Mouse (Mus musculus) liver, embryonic 15.5 days (tissue): ENCODE measurements at regions not wholly inside any gene's neighbourhood (a gene's known extent, or its start where the extent isn't known, plus 50 kb on each side); places are given as distances from the start of the nearest gene placed in this dataset.
"Not testable (repeated sequence)": the region's sequence is repeated elsewhere in the genome, so short reads cannot be mapped to it uniquely, and the experiment has no call there.

Experiments
- ATAC-seq: fragments of 200-750 bp; cut with Nextera tagmentation; 2 replicates; pipeline ENCODE4 v1.8.0; 2017; ENCODE audit warnings: moderate number of reproducible peaks, mild to moderate bottlenecking, moderate library complexity; ENCODE audit not compliant: insufficient read depth
- H3K27ac ChIP-seq: fragments of 300-500 bp; sonication (generic); replicated peaks from 2 replicates; pipeline ENCODE4 v1.5.1; 2015; ENCODE audit warnings: mild to moderate bottlenecking, inconsistent platforms
- H3K27me3 ChIP-seq: fragments of 300-500 bp; sonication (generic); 2 replicates; pipeline ENCODE4 v1.6.1; 2015; ENCODE audit warnings: mild to moderate bottlenecking, inconsistent platforms
- H3K36me3 ChIP-seq: fragments of 300-500 bp; sonication (generic); replicated peaks from 2 replicates; pipeline ENCODE4 v1.6.1; 2015; ENCODE audit warnings: moderate library complexity, mild to moderate bottlenecking, inconsistent platforms
- H3K4me1 ChIP-seq: fragments of 300-500 bp; sonication (generic); replicated peaks from 2 replicates; pipeline ENCODE4 v1.6.1; 2015; ENCODE audit warnings: inconsistent platforms
- H3K4me2 ChIP-seq: fragments of 300-500 bp; sonication (generic); 2 replicates; pipeline ENCODE4 v1.6.1; 2015; ENCODE audit warnings: moderate library complexity, mild to moderate bottlenecking, inconsistent platforms
- H3K4me3 ChIP-seq: fragments of 300-500 bp; sonication (generic); replicated peaks from 2 replicates; pipeline ENCODE4 v1.5.1; 2015; ENCODE audit warnings: mild to moderate bottlenecking, inconsistent platforms
- H3K9ac ChIP-seq: fragments of 300-500 bp; sonication (generic); 2 replicates; pipeline ENCODE4 v1.6.1; 2015; ENCODE audit warnings: moderate library complexity, mild to moderate bottlenecking, inconsistent platforms
- H3K9me3 ChIP-seq: fragments of 300-500 bp; sonication (generic); replicated peaks from 2 replicates; pipeline ENCODE4 v1.6.1; 2016; ENCODE audit warnings: inconsistent platforms
- WGBS: fragments of 180-500 bp; shearing (Covaris S2); methylation state at CpG from one replicate; pipeline ENCODE4 v1.1.7; 2015; ENCODE audit warnings: mixed read lengths; ENCODE audit not compliant: insufficient replicate concordance; 5-methylcytosine and 5-hydroxymethylcytosine counted together

GRCm38 (mm10) chr14:96697086-96697485 lies 178.2 kb upstream of the Klhl1 start:
- Histone ChIP-seq H3K4me2 (no peak overlapping the region), H3K4me1 (no peaks in the 10 kb centered on the region), H3K36me3 (no peaks in the 10 kb centered on the region), H3K27me3 (no peaks in the 10 kb centered on the region), H3K27ac (no peak overlapping the region), H3K9ac (no peak overlapping the region), H3K4me3 (no peak overlapping the region), H3K9me3 (no peaks in the 10 kb centered on the region)
- no peak for ATAC-seq

- no peaks in the 10 kb centered on the region for H3K36me3 ChIP-seq
- H3K9me3 ChIP-seq = no peaks in the 10 kb centered on the region
- no peak overlapping the region for H3K27ac ChIP-seq
- H3K4me2 ChIP-seq = no peak overlapping the region
- no peaks in the 10 kb centered on the region for H3K27me3 ChIP-seq
- H3K9ac ChIP-seq = no peak overlapping the region
- no peak overlapping the region for H3K4me3 ChIP-seq
- ATAC-seq = no peak
- no peaks in the 10 kb centered on the region for H3K4me1 ChIP-seq
- 29% methylated on average over 1 of the region's 1 CpGs for WGBS
These were observed 172.0 kb upstream of the Klhl1 start for GRCm38 (mm10) chr14:96690923-96691322.

- no peak overlapping the region for H3K4me2 ChIP-seq
- H3K36me3 ChIP-seq = no peaks in the 10 kb centered on the region
- H3K9me3 ChIP-seq = no peaks in the 10 kb centered on the region
- no peak overlapping the region for H3K27ac ChIP-seq
- H3K9ac ChIP-seq = no peak overlapping the region
- no peak overlapping the region for H3K4me3 ChIP-seq
- no peaks in the 10 kb centered on the region for H3K27me3 ChIP-seq
- no peaks in the 10 kb centered on the region for H3K4me1 ChIP-seq
- WGBS = 50% methylated on average over 5 of the region's 5 CpGs
- no peak for ATAC-seq
These were observed 165.0 kb upstream of the Klhl1 start for GRCm38 (mm10) chr14:96683943-96684342.

- Histone ChIP-seq H3K27ac (no peak overlapping the region), H3K27me3 (no peaks in the 10 kb centered on the region), H3K4me2 (no peak overlapping the region), H3K9ac (no peak overlapping the region), H3K9me3 (no peaks in the 10 kb centered on the region), H3K4me1 (no peaks in the 10 kb centered on the region), H3K4me3 (no peak overlapping the region), H3K36me3 (no peaks in the 10 kb centered on the region)
- no peak for ATAC-seq
- WGBS = 47% methylated on average over 3 of the region's 3 CpGs
These were observed 162.8 kb upstream of the Klhl1 start for GRCm38 (mm10) chr14:96681740-96682139.

GRCm38 (mm10) chr14:96676213-96676612 lies 157.3 kb upstream of the Klhl1 start:
- H3K4me2 ChIP-seq = no peak overlapping the region
- H3K9ac ChIP-seq = no peak overlapping the region
- WGBS = 56% methylated on average over 1 of the region's 1 CpGs
- no peaks in the 10 kb centered on the region for H3K27me3 ChIP-seq
- no peak overlapping the region for H3K4me3 ChIP-seq
- ATAC-seq = no peak
- no peaks in the 10 kb centered on the region for H3K9me3 ChIP-seq
- no peaks in the 10 kb centered on the region for H3K4me1 ChIP-seq
- H3K27ac ChIP-seq = no peak overlapping the region
- H3K36me3 ChIP-seq = no peaks in the 10 kb centered on the region

- H3K27me3 ChIP-seq = no peaks in the 10 kb centered on the region
- no peak overlapping the region for H3K27ac ChIP-seq
- WGBS = 55% methylated on average over 2 of the region's 2 CpGs
- ATAC-seq = no peak
- H3K4me1 ChIP-seq = no peaks in the 10 kb centered on the region
- H3K9me3 ChIP-seq = no peaks in the 10 kb centered on the region
- no peak overlapping the region for H3K4me3 ChIP-seq
- H3K9ac ChIP-seq = no peak overlapping the region
- no peak overlapping the region for H3K4me2 ChIP-seq
- H3K36me3 ChIP-seq = no peaks in the 10 kb centered on the region
These were observed 149.7 kb upstream of the Klhl1 start for GRCm38 (mm10) chr14:96668635-96669034.

- H3K4me1 ChIP-seq = no peaks in the 10 kb centered on the region
- H3K36me3 ChIP-seq = no peaks in the 10 kb centered on the region
- H3K4me3 ChIP-seq = no peak overlapping the region
- H3K9me3 ChIP-seq = no peaks in the 10 kb centered on the region
- ATAC-seq = no peak
- no peaks in the 10 kb centered on the region for H3K27me3 ChIP-seq
- no peak overlapping the region for H3K27ac ChIP-seq
- no peak overlapping the region for H3K9ac ChIP-seq
- H3K4me2 ChIP-seq = no peak overlapping the region
- 71% methylated on average over 1 of the region's 1 CpGs for WGBS
These were observed 137.6 kb upstream of the Klhl1 start for GRCm38 (mm10) chr14:96656500-96656899.

GRCm38 (mm10) chr14:96630291-96630690 lies 111.4 kb upstream of the Klhl1 start:
- WGBS = 40% methylated on average over 2 of the region's 2 CpGs
- Histone ChIP-seq H3K4me3 (no peak overlapping the region), H3K27me3 (no peaks in the 10 kb centered on the region), H3K36me3 (no peaks in the 10 kb centered on the region), H3K4me2 (no peak overlapping the region), H3K27ac (no peak overlapping the region), H3K9me3 (no peaks in the 10 kb centered on the region), H3K4me1 (no peaks in the 10 kb centered on the region), H3K9ac (no peak overlapping the region)
- ATAC-seq = no peak

GRCm38 (mm10) chr14:96606736-96607135 lies 87.8 kb upstream of the Klhl1 start:
- Histone ChIP-seq H3K27ac (no peak overlapping the region), H3K9me3 (no peaks in the 10 kb centered on the region), H3K27me3 (no peaks in the 10 kb centered on the region), H3K4me1 (no peaks in the 10 kb centered on the region), H3K36me3 (no peaks in the 10 kb centered on the region), H3K4me2 (no peak overlapping the region), H3K9ac (no peak overlapping the region), H3K4me3 (no peak overlapping the region)
- no peak for ATAC-seq
- WGBS = 42% methylated on average over 4 of the region's 4 CpGs

GRCm38 (mm10) chr14:96601092-96601491 lies 82.2 kb upstream of the Klhl1 start:
- H3K27ac ChIP-seq, H3K36me3 ChIP-seq, H3K9me3 ChIP-seq, H3K4me1 ChIP-seq, ATAC-seq, H3K4me3 ChIP-seq, H3K9ac ChIP-seq, H3K4me2 ChIP-seq, H3K27me3 ChIP-seq: not testable (repeated sequence)
- WGBS = 47% methylated on average over 1 of the region's 1 CpGs

GRCm38 (mm10) chr14:96592051-96592450 lies 73.1 kb upstream of the Klhl1 start:
- no peaks in the 10 kb centered on the region for H3K27me3 ChIP-seq
- ATAC-seq = no peak
- no peak overlapping the region for H3K4me3 ChIP-seq
- no peaks in the 10 kb centered on the region for H3K9me3 ChIP-seq
- H3K27ac ChIP-seq = no peak overlapping the region
- no peak overlapping the region for H3K9ac ChIP-seq
- H3K36me3 ChIP-seq = no peaks in the 10 kb centered on the region
- no peaks in the 10 kb centered on the region for H3K4me1 ChIP-seq
- no peak overlapping the region for H3K4me2 ChIP-seq
